Mouse (Mus musculus) kidney, adult 10 weeks (tissue): ENCODE results near the gene Pbld1. TPM values are rescaled to one million over a fixed set of nuclear protein-coding genes. Genes with fewer than 3 reads are reported as not detected.

Source experiments
- polyA plus RNA-seq: library from polyadenylated mRNA; stranded (reverse); fragments of 350-450 nt; fragmentation: Illumina TruSeq; extraction: RNeasy Lipid Tissue Mini Kit (QIAGEN cat#74804); gene quantifications from one replicate; pipeline ENCODE4 v1.2.3, GENCODE M21; 2014; ENCODE audit warnings: low read depth, low replicate concordance

Gene Pbld1
- polyA plus RNA-seq: 54.2 TPM

DNA sequence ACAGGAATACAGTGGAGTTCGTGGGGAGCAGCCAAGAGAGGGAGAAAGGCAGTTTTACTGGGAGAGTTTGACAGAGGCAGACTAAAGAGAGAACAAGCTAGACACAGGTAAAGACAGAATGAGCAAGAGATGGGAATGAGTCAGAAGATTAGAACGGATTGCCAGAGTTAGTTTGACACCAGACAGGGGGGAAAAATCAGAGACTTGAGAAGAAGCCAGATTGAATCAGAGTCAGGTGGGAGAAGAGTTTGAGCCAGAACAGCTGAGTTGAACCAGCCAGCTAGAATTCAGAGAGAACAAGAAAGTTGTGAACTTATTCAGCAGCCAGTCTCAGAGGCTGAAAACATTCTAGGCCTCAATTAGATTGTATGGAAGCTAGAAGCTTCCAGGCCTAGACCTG, at the start of gene Pbld1:
Gene Pbld1 (plus strand): TSS at position 301 of the 400 bp plus-strand sequence.

GRCm38 (mm10) chr10:63023749-63024579, 36.0 kb upstream of the Pbld1 start, which contains the start of the genes Hnrnph3 and Pbld2:
TSS of gene Hnrnph3 (minus strand) at chr10:63024217.
TSS of gene Pbld2 (plus strand) at chr10:63024315.

DNA sequence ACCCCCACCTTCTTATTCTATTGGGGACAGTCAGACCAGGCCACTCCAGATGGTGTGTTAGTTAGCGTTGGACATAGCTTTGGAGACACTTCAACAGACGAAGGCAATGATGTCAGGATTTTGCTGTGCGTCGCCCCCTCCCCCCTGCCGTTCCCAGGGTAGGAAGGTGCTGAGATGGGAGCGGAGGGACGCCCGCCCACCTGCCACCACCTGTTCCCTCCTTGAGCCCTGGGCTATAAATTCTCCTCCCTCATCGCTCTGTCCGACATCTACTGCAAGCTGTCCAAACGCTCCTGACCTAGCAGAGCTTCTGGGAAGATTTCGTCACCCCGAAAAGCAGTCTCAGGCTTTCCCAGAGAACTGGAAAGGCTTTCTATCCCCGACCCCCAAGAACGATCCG, 39.6 kb downstream of the Pbld1 start, which contains the start of gene Atoh7:
Gene Atoh7 (plus strand): TSS at position 131 of the 400 bp plus-strand sequence.

Other genes with a start within 250 kb of the Pbld1 start
- gene Tet1, start 151.2 kb upstream of the Pbld1 start, polyA plus RNA-seq: 3.1 TPM
- 194 TPM for gene Slc25a16, start 139.5 kb upstream of the Pbld1 start, polyA plus RNA-seq
- gene Dna2, start 113.1 kb upstream of the Pbld1 start, polyA plus RNA-seq: 8.1 TPM
- gene Rufy2, start 79.9 kb upstream of the Pbld1 start, polyA plus RNA-seq: 23.1 TPM
- gene Hnrnph3, start 35.9 kb upstream of the Pbld1 start, polyA plus RNA-seq: 73.5 TPM
- gene Pbld2, start 35.8 kb upstream of the Pbld1 start, polyA plus RNA-seq: 23.0 TPM
- 0.36 TPM for gene Atoh7, start 39.5 kb downstream of the Pbld1 start, polyA plus RNA-seq
- gene Mypn, start 143.8 kb downstream of the Pbld1 start, polyA plus RNA-seq: not detected
- gene Herc4, start 183.6 kb downstream of the Pbld1 start, polyA plus RNA-seq: 183 TPM